Comparison of ENCODE assay signal across 17 mouse cellular contexts in the genomic region with DNA sequence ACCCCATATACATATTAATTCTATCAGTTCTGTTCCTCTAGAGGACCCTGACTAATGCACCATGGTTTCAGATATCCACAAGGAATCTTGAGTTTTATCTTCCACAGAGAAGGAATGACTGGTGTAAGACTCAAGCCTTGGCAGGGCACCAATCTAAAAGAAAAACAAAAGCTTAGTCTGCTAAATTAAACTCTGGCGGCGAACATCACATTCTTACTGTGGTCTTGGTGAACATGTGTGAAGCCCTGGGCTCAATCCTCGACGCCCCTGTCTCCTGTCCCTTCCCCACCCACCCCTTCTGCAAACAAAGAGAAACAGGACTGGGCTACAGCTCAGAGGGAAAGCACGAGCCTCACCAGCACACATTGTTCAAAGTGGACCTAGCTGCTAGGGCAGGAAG.
DNase-seq lines count a peak whose midpoint lies in the region; ATAC-seq and TF ChIP-seq lines count a peak whose summit lies in the region.
"Had no signal": no experiment of that assay in that cellular context is flagged by ENCODE, and none has a peak within 500 bp of the region (broad histone marks: within the 10 kb centered on the region; RNA-seq: fewer than 3 reads in every experiment).

No protein-coding gene starts in this region.

- no peaks in the 10 kb centered on the region for H3K9me3 ChIP-seq in limb, embryonic 14.5 days (ENCODE audit: control insufficient read depth, low read length)
- no peaks in the 10 kb centered on the region for H3K9me3 ChIP-seq in limb, embryonic 10.5 days (replicated peaks)
- H3K9me3 ChIP-seq: limb, embryonic 15.5 days; neural tube, embryonic 12.5 days had no signal

- H3K4me1 ChIP-seq in limb, embryonic 14.5 days (ENCODE audit: control insufficient read depth, insufficient read depth, low read length) = peaks cover 35% of the 10 kb centered on the region
- H3K4me1 ChIP-seq in limb, embryonic 10.5 days = peaks cover 15% of the 10 kb centered on the region
- H3K4me1 ChIP-seq: neural tube, embryonic 12.5 days had no signal

- intact Hi-C loops in left cerebral cortex, postnatal 36 days (cut with DNase I) = no loop called here

- CTCF ChIA-PET in Patski (lab: Charles Lee) = no interaction called here

- H3K4me3 ChIP-seq in limb, embryonic 14.5 days (replicated peaks; ENCODE audit: low read length) = no peak overlapping the region
- no peak overlapping the region for H3K4me3 ChIP-seq in limb, embryonic 10.5 days
- H3K4me3 ChIP-seq: limb, embryonic 15.5 days; neural tube, embryonic 12.5 days had no signal

- H3K4me2 ChIP-seq in limb, embryonic 14.5 days (replicated peaks; ENCODE audit: low read depth, low read length, severe bottlenecking) = no peak overlapping the region
- H3K4me2 ChIP-seq: limb, embryonic 15.5 days; midbrain, embryonic 11.5 days; neural tube, embryonic 12.5 days had no signal

- H3K27ac ChIP-seq in limb, embryonic 14.5 days (replicated peaks; ENCODE audit: low read depth, low read length) = no peak overlapping the region
- H3K27ac ChIP-seq in limb, embryonic 10.5 days = no peak overlapping the region
- H3K27ac ChIP-seq: hindbrain, postnatal 0 days; limb, embryonic 15.5 days; macrophage; neural tube, embryonic 12.5 days had no signal

- in situ Hi-C loops in Patski (cut with MboI; ENCODE audit: low pct_unique_long_range_greater_than_20kb) = no loop called here

- no peak for TF ChIP-seq CTCF in Patski (IDR thresholded peaks at IDR 0.05)

- peak; percentile 41; the same call in 1 of the 2 replicates for ATAC-seq in limb, embryonic 14.5 days (ENCODE audit: low FRiP score, low read depth)
- ATAC-seq in Patski = peak; percentile 21
- ATAC-seq: hindbrain, postnatal 0 days; intestine, postnatal 0 days had no signal

- peak; percentile 60 for DNase-seq in limb, embryonic 14.5 days (ENCODE audit: low spot score)
- DNase-seq in limb, embryonic 10.5 days (ENCODE audit: low spot score) = no peak
- peak; percentile 82 for DNase-seq in 3T3-L1 (ENCODE audit: low read depth, low spot score)
- peak; percentile 39 for DNase-seq in Patski (ENCODE audit: low read depth, low spot score)
- peak; percentile 22 for DNase-seq in fibroblast of lung, adult 2 months (ENCODE audit: low read depth)
- DNase-seq in cerebellum, adult 11 months = no peak
- DNase-seq in left cerebral cortex, postnatal 36 days (ENCODE audit: low spot score in 2 of 2) = no peak
- DNase-seq: adrenal gland, postnatal 36 days; cerebellum, adult 18-20 months; cerebellum, postnatal 36 days; heart, postnatal 4 days had no signal

- H3K36me3 ChIP-seq in limb, embryonic 14.5 days (ENCODE audit: control insufficient read depth, insufficient read depth, low read length) = no peaks in the 10 kb centered on the region
- no peaks in the 10 kb centered on the region for H3K36me3 ChIP-seq in limb, embryonic 10.5 days
- H3K36me3 ChIP-seq: limb, embryonic 15.5 days; neural tube, embryonic 12.5 days had no signal

- WGBS in limb, embryonic 14.5 days = 47% methylated on average over 5 of the region's 5 CpGs
- WGBS in limb, embryonic 10.5 days = 75% methylated on average over 5 of the region's 5 CpGs

- H3K27me3 ChIP-seq in limb, embryonic 14.5 days (ENCODE audit: control insufficient read depth, insufficient read depth, low read length) = no peaks in the 10 kb centered on the region
- no peaks in the 10 kb centered on the region for H3K27me3 ChIP-seq in limb, embryonic 10.5 days (ENCODE audit: low read depth, poor library complexity, severe bottlenecking)
- no peaks in the 10 kb centered on the region for H3K27me3 ChIP-seq in Patski
- H3K27me3 ChIP-seq: limb, embryonic 15.5 days; neural tube, embryonic 12.5 days had no signal

- TF ChIP-seq POLR2A in limb, embryonic 14.5 days (IDR thresholded peaks at IDR 0.05; ENCODE audit: borderline replicate concordance, extremely low read depth, insufficient read depth, insufficient read length) = no peak

- POLR2A ChIA-PET in Patski (lab: Charles Lee) = no interaction called here

- H3K9ac ChIP-seq in limb, embryonic 14.5 days (ENCODE audit: low read depth, low read length, severe bottlenecking) = no peak overlapping the region
- H3K9ac ChIP-seq: limb, embryonic 15.5 days; neural tube, embryonic 12.5 days had no signal

Comparison
In these comparisons a context has a peak if more than half of its experiments do, and no peak if none do; other contexts are left out.
1. DNase-seq: peak in limb, embryonic 14.5 days (single experiment), 3T3-L1 (single experiment), Patski (single experiment) and fibroblast of lung, adult 2 months (single experiment); none in limb, embryonic 10.5 days (single experiment), cerebellum, adult 11 months (single experiment) and left cerebral cortex, postnatal 36 days (0 of 2).